Mouse (Mus musculus): ENCODE measurements around the gene Tspan14. TPM values are rescaled to one million over a fixed set of nuclear protein-coding genes. Genes with fewer than 3 reads are reported as not detected.

Tspan14 gene
- polyA plus RNA-seq, 1 experiment from 2014 or later: 59.0 TPM

GRCm38 (mm10) chr14:40979002-40979401 is 12.4 kb upstream of the Tspan14 start:
- CTCF ChIA-PET: interaction anchor here (1.1 to 6.3 kb wide), 11 partner anchors 11 to 74 kb away, joined by 3 to 68 read pairs (median 5); no protein-coding TSS in a partner anchor
- H3K27me3 ChIP-seq: peaks cover 9% of the 10 kb centered on the region
- TF ChIP-seq CTCF (IDR thresholded peaks at IDR 0.05): peak; percentile 92
- POLR2A ChIA-PET: no interaction called here
- ATAC-seq (peak; percentile 99), DNase-seq (ENCODE audit: low read depth, low spot score) (no peak)
- in situ Hi-C loops (cut with MboI; ENCODE audit: low pct_unique_long_range_greater_than_20kb): loop anchor here (5.0 to 10.0 kb wide), 5 partner anchors 53 to 1444 kb away; no protein-coding TSS in a partner anchor

GRCm38 (mm10) chr14:40975127-40975721 is 8.6 kb upstream of the Tspan14 start:
- ATAC-seq (peak; percentile 28), DNase-seq (ENCODE audit: low read depth, low spot score) (no peak)
- H3K27me3 ChIP-seq: peaks cover 9% of the 10 kb centered on the region
- POLR2A ChIA-PET: no interaction called here
- no peak for TF ChIP-seq CTCF (IDR thresholded peaks at IDR 0.05)
- CTCF ChIA-PET: interaction anchor here (6.3 kb wide), 1 partner anchor 58 kb away, joined by 68 read pairs; no protein-coding TSS in a partner anchor
- in situ Hi-C loops (cut with MboI; ENCODE audit: low pct_unique_long_range_greater_than_20kb): loop anchor here (5.0 to 10.0 kb wide), 5 partner anchors 57 to 1440 kb away; no protein-coding TSS in a partner anchor

- no peak for ATAC-seq
- TF ChIP-seq CTCF (IDR thresholded peaks at IDR 0.05): no peak
- ChIA-PET CTCF (interaction anchor here (0.8 to 4.6 kb wide), 6 partner anchors 11 to 72 kb away, joined by 3 to 25 read pairs (median 3); no protein-coding TSS in a partner anchor), POLR2A (interaction anchor here (3.8 kb wide), 1 partner anchor 49 kb away, joined by 18 read pairs; no protein-coding TSS in a partner anchor)
- DNase-seq (ENCODE audit: low read depth, low spot score): no peak
- no peaks in the 10 kb centered on the region for H3K27me3 ChIP-seq
- in situ Hi-C loops (cut with MboI; ENCODE audit: low pct_unique_long_range_greater_than_20kb): no loop called here
Measured at GRCm38 (mm10) chr14:40968051-40968450, 1.4 kb upstream of the Tspan14 start.

- TF ChIP-seq CTCF (IDR thresholded peaks at IDR 0.05): no peak
- no peaks in the 10 kb centered on the region for H3K27me3 ChIP-seq
- DNase-seq (ENCODE audit: low read depth, low spot score): no peak
- POLR2A ChIA-PET: interaction anchor here (3.8 kb wide), 1 partner anchor 49 kb away, joined by 18 read pairs; no protein-coding TSS in a partner anchor
- CTCF ChIA-PET: interaction anchor here (0.8 to 4.6 kb wide), 6 partner anchors 11 to 67 kb away, joined by 3 to 25 read pairs (median 3); no protein-coding TSS in a partner anchor
- in situ Hi-C loops (cut with MboI; ENCODE audit: low pct_unique_long_range_greater_than_20kb): no loop called here
- ATAC-seq: no peak
Measured at GRCm38 (mm10) chr14:40967598-40967900, 942 bp upstream of the Tspan14 start.

- POLR2A ChIA-PET: interaction anchor here (2.2 to 3.8 kb wide), 2 partner anchors 19 to 48 kb away, joined by 12 to 18 read pairs; no protein-coding TSS in a partner anchor
- DNase-seq (ENCODE audit: low read depth, low spot score) (peak; percentile 88), ATAC-seq (peak; percentile 83)
- CTCF ChIA-PET: interaction anchor here (0.8 to 4.6 kb wide), 7 partner anchors 10 to 67 kb away, joined by 3 to 25 read pairs (median 3); no protein-coding TSS in a partner anchor
- no peaks in the 10 kb centered on the region for H3K27me3 ChIP-seq
- TF ChIP-seq CTCF (IDR thresholded peaks at IDR 0.05): no peak
- in situ Hi-C loops (cut with MboI; ENCODE audit: low pct_unique_long_range_greater_than_20kb): no loop called here
Measured at GRCm38 (mm10) chr14:40966862-40967597, 423 bp upstream of the Tspan14 start.

GRCm38 (mm10) chr14:40965507-40966356 is 875 bp downstream of the Tspan14 start:
- H3K27me3 ChIP-seq: no peaks in the 10 kb centered on the region
- ChIA-PET CTCF (interaction anchor here (0.7 to 1.8 kb wide), 6 partner anchors 8 to 48 kb away, joined by 3 to 7 read pairs (median 4); no protein-coding TSS in a partner anchor), POLR2A (interaction anchor here (0.6 to 3.8 kb wide), 5 partner anchors 8 to 132 kb away, joined by 3 to 18 read pairs (median 3); no protein-coding TSS in a partner anchor)
- no peak for TF ChIP-seq CTCF (IDR thresholded peaks at IDR 0.05)
- no peak for DNase-seq (ENCODE audit: low read depth, low spot score)
- in situ Hi-C loops (cut with MboI; ENCODE audit: low pct_unique_long_range_greater_than_20kb): no loop called here
- peak; percentile 1 for ATAC-seq

GRCm38 (mm10) chr14:40964881-40965280 is 1.7 kb downstream of the Tspan14 start:
- in situ Hi-C loops (cut with MboI; ENCODE audit: low pct_unique_long_range_greater_than_20kb): no loop called here
- no peaks in the 10 kb centered on the region for H3K27me3 ChIP-seq
- no peak for DNase-seq (ENCODE audit: low read depth, low spot score)
- ChIA-PET CTCF (interaction anchor here (0.9 to 1.8 kb wide), 7 partner anchors 8 to 48 kb away, joined by 3 to 7 read pairs (median 4); no protein-coding TSS in a partner anchor), POLR2A (interaction anchor here (2.2 kb wide), 1 partner anchor 17 kb away, joined by 12 read pairs; no protein-coding TSS in a partner anchor)
- no peak for TF ChIP-seq CTCF (IDR thresholded peaks at IDR 0.05)
- ATAC-seq: no peak

GRCm38 (mm10) chr14:40964214-40964610 is 2.4 kb downstream of the Tspan14 start:
- ChIA-PET CTCF (interaction anchor here (1.0 to 1.8 kb wide), 4 partner anchors 12 to 47 kb away, joined by 4 to 5 read pairs (median 4); no protein-coding TSS in a partner anchor), POLR2A (no interaction called here)
- no peak for TF ChIP-seq CTCF (IDR thresholded peaks at IDR 0.05)
- in situ Hi-C loops (cut with MboI; ENCODE audit: low pct_unique_long_range_greater_than_20kb): no loop called here
- DNase-seq (ENCODE audit: low read depth, low spot score): no peak
- no peaks in the 10 kb centered on the region for H3K27me3 ChIP-seq
- no peak for ATAC-seq

- DNase-seq (ENCODE audit: low read depth, low spot score) (no peak), ATAC-seq (no peak)
- no peaks in the 10 kb centered on the region for H3K27me3 ChIP-seq
- in situ Hi-C loops (cut with MboI; ENCODE audit: low pct_unique_long_range_greater_than_20kb): no loop called here
- TF ChIP-seq CTCF (IDR thresholded peaks at IDR 0.05): no peak
- ChIA-PET CTCF (interaction anchor here (1.0 to 1.9 kb wide), 4 partner anchors 11 to 31 kb away, joined by 4 to 5 read pairs (median 4); no protein-coding TSS in a partner anchor), POLR2A (no interaction called here)
Measured at GRCm38 (mm10) chr14:40963501-40964213, 3.0 kb downstream of the Tspan14 start.
